Mouse (Mus musculus) testis, adult 2 months (tissue): ENCODE results near the gene Slc30a10.

Experiments used
- CTCF ChIP-seq: fragments of 200-500 bp; IDR thresholded peaks from 2 replicates; pipeline ENCODE4 v1.5.1; 2012; ENCODE audit warnings: low read depth, mild to moderate bottlenecking, inconsistent platforms, low read length, moderate library complexity; ENCODE audit not compliant: control insufficient read depth, insufficient read depth, insufficient replicate concordance
- POLR2A ChIP-seq: fragments of 200-500 bp; IDR thresholded peaks from 2 replicates; pipeline ENCODE4 v1.6.1; 2012; ENCODE audit warnings: low read depth, mild to moderate bottlenecking, inconsistent platforms, low read length, moderate library complexity; ENCODE audit not compliant: control insufficient read depth

DNA sequence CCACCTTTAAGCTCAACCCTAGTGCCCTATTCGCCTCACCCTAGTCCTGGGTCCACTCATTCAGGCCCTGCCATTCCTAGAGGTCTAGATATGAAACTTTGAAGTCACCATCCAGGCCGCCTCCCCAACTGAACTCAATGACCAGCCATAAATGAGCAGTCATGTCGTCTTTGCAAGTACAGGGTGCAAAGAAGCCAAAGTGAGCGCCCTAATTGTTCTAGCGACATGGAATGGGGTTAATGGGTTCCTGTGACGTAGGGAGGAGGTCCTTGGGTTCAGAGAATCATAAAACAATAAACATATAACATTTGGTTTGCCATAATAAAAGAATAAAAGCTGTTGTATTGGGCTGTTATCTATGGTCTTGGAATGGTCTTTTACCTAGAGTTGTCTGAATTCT, 47.9 kb downstream of the Slc30a10 start:
- no peak for TF ChIP-seq POLR2A
- no peak for TF ChIP-seq CTCF
